Mouse (Mus musculus): ENCODE results near the gene Zfp748. TPM values are rescaled to one million over a fixed set of nuclear protein-coding genes. Genes with fewer than 3 reads are reported as not detected.

The Zfp748 gene
- 0.05 and 0.66 TPM in 2 replicates for polyA plus RNA-seq (2012; rRNA removed)

GRCm38 (mm10) chr13:67553730-67554129 is at the start of gene Zfp748:
Gene Zfp748, minus strand, starts transcription at chr13:67553830.

GRCm38 (mm10) chr13:67525753-67526410 is 27.7 kb downstream of the Zfp748 start, which contains the start of the genes Gm26965 and Zfp87:
Gene Gm26965, minus strand, starts transcription at chr13:67526151.
Gene Zfp87, minus strand, starts transcription at chr13:67526177.

GRCm38 (mm10) chr13:67500084-67500719 is 53.4 kb downstream of the Zfp748 start, which contains the start of gene Zfp58:
Gene Zfp58, minus strand, starts transcription at chr13:67500555.

Other genes with a start within 250 kb of the Zfp748 start
- 0.13 and 0.19 TPM in 2 replicates for gene Zfp457, start 247.3 kb downstream of the Zfp748 start, polyA plus RNA-seq (2012; rRNA removed)
- gene Zfp595, start 221.3 kb downstream of the Zfp748 start, polyA plus RNA-seq (2012; rRNA removed): 0.09 TPM in 2 replicates
- gene Gm28044, start 193.3 kb downstream of the Zfp748 start, polyA plus RNA-seq (2012; rRNA removed): not detected in 2 replicates
- gene Zfp953, start 193.2 kb downstream of the Zfp748 start, polyA plus RNA-seq (2012; rRNA removed): 0.02 and 0.03 TPM in 2 replicates
- not detected in 2 replicates for gene Gm28041, start 178.1 kb downstream of the Zfp748 start, polyA plus RNA-seq (2012; rRNA removed)
- gene Zfp456, start 178.0 kb downstream of the Zfp748 start, polyA plus RNA-seq (2012; rRNA removed): 0.02 TPM in 1 of 2 replicates, not detected in the other
- 0.43 and 0.54 TPM in 2 replicates for gene Zfp429, start 154.0 kb downstream of the Zfp748 start, polyA plus RNA-seq (2012; rRNA removed)
- gene Zfp459, start 132.4 kb downstream of the Zfp748 start, polyA plus RNA-seq (2012; rRNA removed): 0.03 and 0.14 TPM in 2 replicates
- gene Zfp874a, start 102.2 kb downstream of the Zfp748 start, polyA plus RNA-seq (2012; rRNA removed): 0.08 and 0.09 TPM in 2 replicates
- 0.05 and 0.37 TPM in 2 replicates for gene Zfp874b, start 69.6 kb downstream of the Zfp748 start, polyA plus RNA-seq (2012; rRNA removed)
- 0.06 and 0.09 TPM in 2 replicates for gene Zfp58, start 53.3 kb downstream of the Zfp748 start, polyA plus RNA-seq (2012; rRNA removed)
- not detected in 2 replicates for gene Gm26965, start 27.7 kb downstream of the Zfp748 start, polyA plus RNA-seq (2012; rRNA removed)
- gene Zfp87, start 27.7 kb downstream of the Zfp748 start, polyA plus RNA-seq (2012; rRNA removed): 3.0 and 3.3 TPM in 2 replicates
- gene Zfp729b, start 55.9 kb upstream of the Zfp748 start, polyA plus RNA-seq (2012; rRNA removed): 0.01 TPM in 2 replicates
- not detected in 2 replicates for gene Gm49345, start 83.9 kb upstream of the Zfp748 start, polyA plus RNA-seq (2012; rRNA removed)
- 0.03 and 0.08 TPM in 2 replicates for gene Zfp729a, start 84.0 kb upstream of the Zfp748 start, polyA plus RNA-seq (2012; rRNA removed)
- 0.65 and 0.85 TPM in 2 replicates for gene Zfp738, start 133.2 kb upstream of the Zfp748 start, polyA plus RNA-seq (2012; rRNA removed)
- 0.02 TPM in 2 replicates for gene Zfp65, start 175.3 kb upstream of the Zfp748 start, polyA plus RNA-seq (2012; rRNA removed)
- gene Zfp85, start 201.4 kb upstream of the Zfp748 start, polyA plus RNA-seq (2012; rRNA removed): 0.06 TPM in 1 of 2 replicates, not detected in the other
- 0.03 and 0.21 TPM in 2 replicates for gene Zfp493, start 225.9 kb upstream of the Zfp748 start, polyA plus RNA-seq (2012; rRNA removed)

Data from stomach, adult 2 months (tissue).